Mouse (Mus musculus) spleen, adult 2 months (tissue): ENCODE measurements at regions not wholly inside any gene's neighbourhood (a gene's known extent, or its start where the extent isn't known, plus 50 kb on each side); places are given as distances from the start of the nearest gene placed in this dataset.

Source experiments
- DNase-seq, 2 experiments: peaks; one replicate each; pipeline versions ENCODE4 v3.0.0 to v3.0.0-alpha.2; 2012 to 2021; ENCODE audit warnings: low spot score in 2 of 2, low read depth in 1 of 2
- H3K27ac ChIP-seq: fragments of 200-500 bp; 2 replicates; pipeline ENCODE4 v1.5.1; 2012; ENCODE audit warnings: low read length, inconsistent platforms; ENCODE audit not compliant: insufficient read depth
- H3K27me3 ChIP-seq: fragments of 200-500 bp; 2 replicates; pipeline ENCODE4 v1.6.1; 2012; ENCODE audit warnings: mild to moderate bottlenecking, moderate library complexity, low read length, inconsistent platforms; ENCODE audit not compliant: control insufficient read depth, insufficient read depth
- H3K36me3 ChIP-seq: fragments of 200-500 bp; 2 replicates; pipeline ENCODE4 v1.6.1; 2012; ENCODE audit warnings: mild to moderate bottlenecking, low read length, inconsistent platforms; ENCODE audit not compliant: control insufficient read depth, insufficient read depth
- H3K4me1 ChIP-seq: fragments of 200-500 bp; 2 replicates; pipeline ENCODE4 v1.6.1; 2011; ENCODE audit warnings: inconsistent platforms; ENCODE audit not compliant: control insufficient read depth, insufficient read depth, insufficient read length
- H3K4me3 ChIP-seq: fragments of 200-500 bp; 2 replicates; pipeline ENCODE4 v1.5.1; 2011; ENCODE audit warnings: mild to moderate bottlenecking, inconsistent platforms; ENCODE audit not compliant: insufficient read depth, insufficient read length; ENCODE audit errors: extremely low read depth
- CTCF ChIP-seq: fragments of 200-500 bp; IDR thresholded peaks from 2 replicates; pipeline ENCODE4 v1.5.1; 2011; ENCODE audit warnings: mild to moderate bottlenecking, inconsistent platforms; ENCODE audit not compliant: insufficient read depth, insufficient read length, insufficient replicate concordance; ENCODE audit errors: extremely low read depth
- POLR2A ChIP-seq: fragments of 200-500 bp; IDR thresholded peaks from 2 replicates; pipeline ENCODE4 v1.6.1; 2011; ENCODE audit warnings: low read depth, low read length, inconsistent platforms
- WGBS: fragments of 180-500 bp; shearing (Covaris S2); methylation state at CpG from one replicate; pipeline ENCODE4 v1.1.7; 2018; 5-methylcytosine and 5-hydroxymethylcytosine counted together

DNA sequence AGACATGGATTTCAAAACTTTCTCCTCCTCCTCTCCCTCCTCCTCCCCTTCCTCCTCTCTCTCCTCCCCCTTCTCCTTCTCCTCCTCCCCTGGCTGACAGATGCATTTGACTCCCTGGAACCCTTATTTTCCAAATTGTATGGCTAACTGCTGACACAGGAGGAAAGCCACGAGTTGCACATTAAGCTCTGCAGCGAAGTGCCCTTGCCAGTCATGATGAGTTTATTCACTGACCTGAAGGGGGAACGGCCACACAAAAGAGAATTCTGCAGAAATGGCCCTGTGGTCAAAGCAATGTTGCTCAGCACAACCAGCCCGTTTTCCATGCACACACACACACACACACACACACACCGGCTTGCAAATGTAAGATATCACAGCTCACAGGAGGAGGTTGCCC lies 112.6 kb downstream of the Tomm20 start:
- Histone ChIP-seq H3K27ac (peak overlapping the region; percentile 90), H3K36me3 (no peaks in the 10 kb centered on the region), H3K27me3 (no peaks in the 10 kb centered on the region), H3K4me3 (no peak overlapping the region), H3K4me1 (peaks cover 51% of the 10 kb centered on the region)
- no peak for DNase-seq
- WGBS, result 4% methylated on average over 5 of the region's 5 CpGs
- TF ChIP-seq CTCF (no peak), POLR2A (no peak)

DNA sequence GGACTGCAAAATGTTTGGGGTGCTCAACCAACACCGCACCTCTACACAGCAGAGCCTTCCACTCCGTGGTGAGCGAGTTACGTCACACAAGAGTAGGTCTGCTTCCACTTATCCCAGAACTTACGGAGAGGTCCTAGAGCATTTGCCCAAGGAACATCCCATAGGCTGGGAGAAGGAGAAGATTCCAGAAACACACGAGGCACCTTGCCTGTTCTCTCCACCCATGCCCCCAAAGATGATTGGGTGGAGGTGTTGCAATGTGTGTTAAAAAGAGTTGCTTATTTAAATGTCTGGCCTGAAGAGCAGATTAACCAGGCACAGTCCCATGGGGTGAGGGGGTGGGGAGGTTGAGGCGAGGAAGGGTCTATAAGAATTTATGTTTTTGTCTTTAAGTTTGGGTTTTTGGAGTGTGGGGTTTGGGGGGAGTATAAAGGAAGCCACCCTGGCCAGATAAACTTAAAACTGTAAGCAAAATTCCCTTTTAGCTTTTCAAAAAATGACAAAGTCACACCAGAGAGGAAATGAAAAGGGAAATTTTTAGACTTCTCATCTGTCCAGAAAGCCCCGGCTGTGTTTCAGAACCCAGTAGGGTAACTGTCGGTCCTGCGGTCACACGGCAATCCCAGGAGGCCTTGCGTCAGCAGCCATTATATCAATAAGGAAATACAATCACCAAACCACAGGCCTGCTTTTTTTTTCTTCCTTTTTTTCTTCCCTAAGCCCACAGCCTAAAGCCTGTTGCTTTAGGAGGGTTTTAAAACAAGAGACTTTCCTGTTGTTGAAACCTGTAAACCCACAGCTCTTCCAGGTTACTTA lies 113.3 kb downstream of the Tomm20 start:
- WGBS, result 12% methylated on average over 12 of the region's 12 CpGs
- Histone ChIP-seq H3K4me3 (no peak overlapping the region), H3K36me3 (no peaks in the 10 kb centered on the region), H3K27ac (peak overlapping the region; percentile 90), H3K4me1 (peaks cover 58% of the 10 kb centered on the region), H3K27me3 (no peaks in the 10 kb centered on the region)
- peak; percentile 89 to 92 for DNase-seq
- TF ChIP-seq POLR2A, result no peak
- TF ChIP-seq CTCF, result no peak

- H3K4me3 ChIP-seq, result no peak overlapping the region
- H3K4me1 ChIP-seq, result peaks cover 66% of the 10 kb centered on the region
- H3K36me3 ChIP-seq, result no peaks in the 10 kb centered on the region
- H3K27me3 ChIP-seq, result no peaks in the 10 kb centered on the region
- 43% methylated on average over 16 of the region's 16 CpGs for WGBS
- TF ChIP-seq CTCF (no peak), POLR2A (no peak)
- peak overlapping the region; percentile 90 for H3K27ac ChIP-seq
- DNase-seq, result peak in 1 of 2 experiments; percentile 67
These were observed 114.1 kb downstream of the Tomm20 start for GRCm38 (mm10) chr8:126831312-126832162.

- no peaks in the 10 kb centered on the region for H3K27me3 ChIP-seq
- no peak for TF ChIP-seq CTCF
- no peak for TF ChIP-seq POLR2A
- peak overlapping the region; percentile 52 for H3K27ac ChIP-seq
- no peak for DNase-seq
- no peaks in the 10 kb centered on the region for H3K36me3 ChIP-seq
- no peak overlapping the region for H3K4me3 ChIP-seq
- H3K4me1 ChIP-seq, result peaks cover 69% of the 10 kb centered on the region
- WGBS, result 79% methylated on average over 5 of the region's 5 CpGs
These were observed 115.5 kb downstream of the Tomm20 start for GRCm38 (mm10) chr8:126830242-126830530.

DNA sequence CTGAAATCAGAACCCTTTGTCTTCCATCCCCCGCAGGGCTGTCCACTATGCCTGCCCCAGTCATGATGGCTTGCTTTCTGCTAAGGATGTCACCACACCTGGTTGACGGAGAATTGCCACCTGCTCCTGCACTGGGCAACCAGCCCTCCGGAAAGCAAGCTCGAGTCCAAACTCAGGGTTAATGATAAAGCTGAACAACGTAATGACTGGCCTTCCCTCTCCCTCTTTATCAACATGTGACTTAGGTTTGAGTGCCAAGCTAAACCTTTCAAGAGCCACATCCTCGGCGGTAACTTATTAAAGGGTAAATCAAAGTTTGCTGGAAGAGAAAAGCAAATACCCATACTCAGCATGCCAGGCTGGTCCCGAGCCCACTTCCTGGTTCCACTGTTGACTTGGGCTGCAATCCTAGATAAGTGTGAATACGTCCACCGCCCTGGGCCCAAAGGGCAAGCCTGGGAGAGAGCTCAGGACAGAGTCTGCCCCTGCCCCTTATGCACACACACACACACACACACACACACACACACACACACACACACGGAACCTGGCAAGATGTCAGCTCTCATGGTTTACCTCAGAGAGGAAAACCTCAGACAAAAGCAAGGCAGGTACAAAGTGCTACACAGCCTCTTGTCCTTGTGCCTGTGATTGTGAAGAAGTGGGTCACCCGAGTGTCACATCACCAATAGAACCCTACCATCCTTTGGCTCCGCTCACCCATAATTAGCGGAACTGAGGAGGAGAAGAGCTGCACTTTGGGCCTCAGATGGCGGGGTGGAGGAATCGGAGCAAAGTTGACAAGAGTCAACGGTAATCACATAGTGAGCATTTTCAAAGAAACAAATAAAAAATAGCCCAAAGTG lies 116.0 kb downstream of the Tomm20 start:
- H3K27ac ChIP-seq, result peak overlapping the region; percentile 52
- H3K27me3 ChIP-seq, result no peaks in the 10 kb centered on the region
- WGBS, result 62% methylated on average over 17 of the region's 17 CpGs
- TF ChIP-seq CTCF (no peak), POLR2A (no peak)
- H3K4me1 ChIP-seq, result peaks cover 72% of the 10 kb centered on the region
- no peak for DNase-seq
- H3K4me3 ChIP-seq, result no peak overlapping the region
- no peaks in the 10 kb centered on the region for H3K36me3 ChIP-seq

DNA sequence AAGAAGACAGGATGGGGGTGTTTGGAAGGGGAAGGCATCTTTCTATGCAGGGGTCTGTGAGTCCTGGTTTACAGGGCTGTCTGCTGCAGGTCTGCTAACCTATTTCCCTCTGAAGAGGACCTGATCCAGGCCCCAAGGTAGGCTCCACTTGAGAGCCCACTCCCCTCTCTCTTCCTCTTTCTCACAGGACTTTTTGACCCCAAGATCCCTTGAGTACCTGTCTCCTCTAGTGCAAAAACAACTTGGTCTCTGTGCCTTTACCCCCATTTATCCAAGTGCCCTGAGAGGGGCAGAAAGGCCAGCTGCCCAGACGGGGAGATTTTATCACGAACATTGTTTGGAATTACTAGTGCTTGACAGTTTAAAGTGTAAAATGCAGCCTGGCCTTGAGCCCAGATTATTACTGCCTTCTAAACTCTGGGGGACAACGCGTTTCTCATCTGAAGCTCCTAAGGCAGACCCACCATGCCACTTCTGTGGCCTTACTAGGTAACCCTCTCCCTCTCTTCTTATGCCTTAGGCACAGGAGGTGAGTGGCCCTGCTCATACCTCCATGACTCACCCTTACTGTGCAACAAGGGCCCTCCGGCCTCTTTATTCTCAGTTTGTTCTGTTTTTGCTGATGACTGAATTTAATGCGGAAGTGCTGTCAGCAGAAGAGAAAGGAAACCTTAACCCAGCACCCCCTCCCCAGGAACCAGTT lies 117.8 kb downstream of the Tomm20 start:
- peak overlapping the region; percentile 70 for H3K27ac ChIP-seq
- no peaks in the 10 kb centered on the region for H3K36me3 ChIP-seq
- H3K27me3 ChIP-seq, result no peaks in the 10 kb centered on the region
- TF ChIP-seq CTCF (no peak), POLR2A (no peak)
- 28% methylated on average over 6 of the region's 6 CpGs for WGBS
- peaks cover 61% of the 10 kb centered on the region for H3K4me1 ChIP-seq
- DNase-seq, result no peak
- no peak overlapping the region for H3K4me3 ChIP-seq
